Mouse (Mus musculus) CD4-positive helper T cell, adult 2 months (primary cell): ENCODE data around the gene Ripply1.

Source experiments
- DNase-seq: peaks from one replicate; pipeline ENCODE4 v3.0.0-alpha.2; 2012; ENCODE audit warnings: low read depth, missing footprints, low spot score

Gene Ripply1

GRCm38 (mm10) chrX:139782278-139783044, at the start of gene Ripply1:
TSS of gene Ripply1 (minus strand) at chrX:139782353.
- no peak for DNase-seq

GRCm38 (mm10) chrX:139828363-139829092, 46.4 kb upstream of the Ripply1 start:
- DNase-seq: no peak

- DNase-seq: no peak
These were observed 44.8 kb upstream of the Ripply1 start for GRCm38 (mm10) chrX:139826926-139827325.

GRCm38 (mm10) chrX:139825402-139825801, 43.2 kb upstream of the Ripply1 start:
- DNase-seq: no peak

- no peak for DNase-seq
These were observed 33.0 kb upstream of the Ripply1 start for GRCm38 (mm10) chrX:139815201-139815600.

GRCm38 (mm10) chrX:139814018-139814635, 32.0 kb upstream of the Ripply1 start:
- DNase-seq: peak; percentile 42

GRCm38 (mm10) chrX:139813299-139814002, 31.3 kb upstream of the Ripply1 start:
- DNase-seq: no peak

GRCm38 (mm10) chrX:139812636-139813298, 30.6 kb upstream of the Ripply1 start:
- peak; percentile 5 for DNase-seq

DNA sequence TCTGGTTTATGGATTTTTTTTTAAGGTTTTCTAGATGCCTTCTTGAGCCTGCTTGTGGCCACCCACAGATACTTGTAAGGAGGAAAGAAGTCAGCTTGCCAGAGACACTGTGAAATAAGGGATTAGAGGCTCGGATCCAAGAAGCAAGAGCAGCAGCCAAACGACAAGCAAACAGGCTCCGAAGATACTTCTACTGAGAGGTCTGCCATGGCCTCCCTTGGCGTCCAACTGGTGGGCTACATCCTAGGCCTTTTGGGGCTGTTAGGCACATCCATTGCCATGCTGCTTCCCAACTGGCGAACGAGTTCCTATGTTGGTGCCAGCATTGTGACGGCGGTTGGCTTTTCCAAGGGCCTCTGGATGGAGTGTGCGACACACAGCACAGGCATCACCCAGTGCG, 26.3 kb upstream of the Ripply1 start:
- DNase-seq: no peak

GRCm38 (mm10) chrX:139808085-139808484, 25.9 kb upstream of the Ripply1 start:
- DNase-seq: no peak

- DNase-seq: no peak
These were observed 25.2 kb upstream of the Ripply1 start for GRCm38 (mm10) chrX:139807391-139807790.

- DNase-seq: no peak
These were observed 23.8 kb upstream of the Ripply1 start for GRCm38 (mm10) chrX:139805918-139806317.

DNA sequence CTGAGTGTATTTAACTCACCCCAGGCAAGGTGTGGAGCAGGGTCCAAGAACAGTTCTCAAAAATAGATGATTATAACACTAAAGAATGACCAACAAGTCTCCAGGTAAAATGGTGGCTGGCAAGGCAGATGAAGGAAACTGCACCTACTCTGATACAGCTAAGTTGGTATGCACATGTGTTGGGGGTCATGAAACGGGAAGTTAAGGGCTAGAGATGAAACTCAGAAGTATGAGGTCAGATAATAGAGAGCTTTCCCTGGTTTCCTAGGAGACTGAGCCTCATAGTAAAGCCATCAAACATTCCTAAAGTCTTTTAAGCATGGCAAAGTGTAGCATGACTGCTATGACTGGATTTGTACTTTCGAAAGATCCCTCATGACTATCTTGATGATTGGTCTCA, 20.9 kb upstream of the Ripply1 start:
- no peak for DNase-seq

GRCm38 (mm10) chrX:139800406-139800878, 18.3 kb upstream of the Ripply1 start, which contains the start of gene Cldn2:
TSS of gene Cldn2 (plus strand) at chrX:139800828.
- no peak for DNase-seq

GRCm38 (mm10) chrX:139799953-139800352, 17.8 kb upstream of the Ripply1 start:
- no peak for DNase-seq

DNA sequence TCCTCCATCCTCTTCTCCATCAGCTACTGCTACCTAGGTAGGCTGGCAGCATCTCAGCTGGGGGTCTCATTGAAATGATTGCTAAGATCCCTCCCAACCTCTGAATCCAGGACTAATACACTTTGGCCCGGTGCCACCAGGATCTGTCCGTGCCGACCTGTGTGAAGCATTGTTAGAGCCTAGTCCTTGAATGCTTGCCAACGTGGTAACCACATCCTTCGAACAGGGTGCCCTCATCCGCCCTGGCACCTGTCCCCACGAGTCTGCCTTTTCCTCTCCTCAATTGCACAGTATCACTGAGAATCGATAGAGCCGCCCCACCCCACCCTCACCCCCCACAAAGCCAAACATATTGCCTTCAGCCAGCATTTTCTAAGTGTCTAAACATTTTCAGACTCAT, 15.7 kb upstream of the Ripply1 start:
- peak; percentile 45 for DNase-seq

DNA sequence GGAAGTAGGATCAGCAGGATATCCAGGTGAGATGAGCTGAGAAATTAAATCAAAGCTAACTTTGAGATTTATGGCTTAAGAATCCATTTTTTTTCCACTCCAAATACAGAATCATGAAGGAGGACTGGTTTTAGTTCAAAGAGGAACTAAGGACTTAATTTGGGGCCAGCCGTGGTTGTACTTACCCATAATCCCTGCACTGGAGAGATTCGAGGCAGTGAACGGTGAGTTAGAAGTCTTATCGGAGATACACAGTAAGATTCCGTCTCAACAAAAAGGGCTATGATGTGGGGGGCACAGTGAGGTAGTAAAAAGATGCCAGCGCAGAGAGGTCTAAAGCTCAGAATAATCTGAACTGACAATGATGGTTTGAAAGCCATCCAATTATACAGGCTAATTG, 13.9 kb upstream of the Ripply1 start:
- no peak for DNase-seq

GRCm38 (mm10) chrX:139794072-139794845, 12.1 kb upstream of the Ripply1 start:
- DNase-seq: no peak

GRCm38 (mm10) chrX:139785764-139786163, 3.6 kb upstream of the Ripply1 start:
- DNase-seq: no peak

DNA sequence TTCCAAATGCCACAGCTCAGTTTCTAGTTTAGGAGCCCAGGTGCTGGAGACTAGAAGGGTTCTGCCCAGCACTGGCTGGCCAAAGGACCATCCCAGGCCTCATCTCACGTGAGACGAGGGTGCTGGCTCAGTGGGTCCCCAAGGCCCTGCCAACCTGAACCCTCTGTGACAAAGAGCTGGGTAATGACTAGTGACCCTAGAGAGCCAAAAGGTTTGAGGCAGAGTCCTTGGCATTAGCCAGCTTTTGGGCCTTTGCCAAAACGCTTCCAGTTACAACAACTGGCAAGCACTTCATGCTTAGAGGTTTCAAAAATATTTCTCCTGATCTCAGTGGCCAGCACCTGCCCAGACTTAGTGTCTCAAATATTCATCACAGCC, 881 bp upstream of the Ripply1 start:
- DNase-seq: no peak
